Comparison of ENCODE assay signal across 8 mouse cellular contexts in genomic region chr10:61838769-61839168, GRCm38 (mm10). TPM values are rescaled to one million over a fixed set of nuclear protein-coding genes. Genes with fewer than 3 reads are reported as not detected.
DNase-seq lines count a peak whose midpoint lies in the region; ATAC-seq and TF ChIP-seq lines count a peak whose summit lies in the region.

No protein-coding gene starts in this region.

- H3K4me3 ChIP-seq in kidney, embryonic 15.5 days (replicated peaks), result no peak overlapping the region
- H3K4me3 ChIP-seq in midbrain, embryonic 11.5 days (ENCODE audit: low read depth, low read length), result no peak overlapping the region
- H3K4me3 ChIP-seq in stomach, postnatal 0 days (ENCODE audit: low read depth, low read length), result no peak overlapping the region

- WGBS in kidney, embryonic 15.5 days, result under 1% methylated on average over 6 of the region's 6 CpGs
- 4% methylated on average over 6 of the region's 6 CpGs for WGBS in midbrain, embryonic 11.5 days
- 3% methylated on average over 6 of the region's 6 CpGs for WGBS in stomach, postnatal 0 days

- no peaks in the 10 kb centered on the region for H3K36me3 ChIP-seq in kidney, embryonic 15.5 days
- H3K36me3 ChIP-seq in midbrain, embryonic 11.5 days (ENCODE audit: control insufficient read depth, insufficient read depth, low read length), result no peaks in the 10 kb centered on the region
- H3K36me3 ChIP-seq in stomach, postnatal 0 days (ENCODE audit: control insufficient read depth, insufficient read depth, low read length), result no peaks in the 10 kb centered on the region

- H3K4me1 ChIP-seq in kidney, embryonic 15.5 days, result 0 out of 2 replicates have a peak, but pooled peaks cover 5% of the 10 kb centered on the region
- H3K4me1 ChIP-seq in midbrain, embryonic 11.5 days (ENCODE audit: control insufficient read depth, insufficient read depth, low read length), result peaks cover 2% of the 10 kb centered on the region; the same call in 1 of the 2 replicates
- H3K4me1 ChIP-seq in stomach, postnatal 0 days (replicated peaks; ENCODE audit: control insufficient read depth, insufficient read depth), result no peaks in the 10 kb centered on the region

- no peaks in the 10 kb centered on the region for H3K9me3 ChIP-seq in kidney, embryonic 15.5 days (replicated peaks)
- H3K9me3 ChIP-seq in midbrain, embryonic 11.5 days (ENCODE audit: control insufficient read depth, low read length), result no peaks in the 10 kb centered on the region
- no peaks in the 10 kb centered on the region for H3K9me3 ChIP-seq in stomach, postnatal 0 days (ENCODE audit: control insufficient read depth, low read length)

- peak; percentile 15 for DNase-seq in kidney, adult 11 months
- DNase-seq in adrenal gland, adult 2 months, result peak; percentile 34
- peak; percentile 87 for DNase-seq in embryo, embryonic 11 days
- DNase-seq in heart, postnatal 4 days, result peak; percentile 72
- peak; percentile 41 to 51 for DNase-seq in layer of hippocampus, postnatal 14 days (ENCODE audit: low spot score in 2 of 2)
- DNase-seq in midbrain, embryonic 11.5 days (ENCODE audit: low spot score, missing footprints), result peak; percentile 97
- DNase-seq in stomach, postnatal 0 days (ENCODE audit: low spot score), result peak; percentile 30

- peak; percentile 97 for TF ChIP-seq CTCF in stomach, postnatal 0 days (IDR thresholded peaks at IDR 0.05; ENCODE audit: low read depth)

- no peaks in the 10 kb centered on the region for H3K27me3 ChIP-seq in kidney, embryonic 15.5 days
- no peaks in the 10 kb centered on the region for H3K27me3 ChIP-seq in midbrain, embryonic 11.5 days (ENCODE audit: control insufficient read depth, insufficient read depth, low read length)
- H3K27me3 ChIP-seq in stomach, postnatal 0 days (ENCODE audit: control insufficient read depth, insufficient read depth, low read length), result no peaks in the 10 kb centered on the region

- H3K4me2 ChIP-seq in kidney, embryonic 15.5 days, result no peak overlapping the region
- no peak overlapping the region for H3K4me2 ChIP-seq in midbrain, embryonic 11.5 days
- H3K4me2 ChIP-seq in stomach, postnatal 0 days (replicated peaks; ENCODE audit: low read depth), result no peak overlapping the region

- TF ChIP-seq EP300 in stomach, postnatal 0 days (optimal IDR thresholded peaks at IDR 0.05), result no peak

- no peak overlapping the region for H3K9ac ChIP-seq in kidney, embryonic 15.5 days
- no peak overlapping the region for H3K9ac ChIP-seq in midbrain, embryonic 11.5 days (ENCODE audit: low read length)
- H3K9ac ChIP-seq in stomach, postnatal 0 days (ENCODE audit: low read length), result no peak overlapping the region

- no peak; the same call in 1 of the 2 replicates for ATAC-seq in kidney, embryonic 15.5 days (replicated peaks; ENCODE audit: low FRiP score)
- ATAC-seq in midbrain, embryonic 11.5 days (ENCODE audit: low FRiP score), result 0 out of 2 replicates have a peak, but pooled peaks have one; percentile 44
- ATAC-seq in stomach, postnatal 0 days (ENCODE audit: low FRiP score, low TSS enrichment), result peak; percentile 40; the same call in 1 of the 2 replicates

- no peak overlapping the region for H3K27ac ChIP-seq in kidney, embryonic 15.5 days
- H3K27ac ChIP-seq in midbrain, embryonic 11.5 days (ENCODE audit: low read depth, low read length), result no peak overlapping the region
- H3K27ac ChIP-seq in stomach, postnatal 0 days (replicated peaks), result no peak overlapping the region

RNA-seq across cellular contexts. Expression of gene H2afy2, which starts 54.8 kb away (rescaled TPM):
- polyA plus RNA-seq in kidney, embryonic 15.5 days (2015; fragmentation: Nextera tagmentation; extraction: Ambion mirVana), result 155 and 156 TPM in 2 replicates
- total RNA-seq in adrenal gland, adult 2 months (2021), result 10 to 100 TPM in 1 of 2 experiments, 1 to 10 TPM in 1; 5.9 to 10.5 TPM
- polyA plus RNA-seq in adrenal gland, adult 2 months (2012; rRNA removed), result 4.2 and 5.2 TPM in 2 replicates
- 10 to 100 TPM; 22.8 to 24.4 TPM for total RNA-seq in heart, postnatal 4 days (2021)
- 10 to 100 TPM; 20.2 to 23.4 TPM for total RNA-seq in layer of hippocampus, postnatal 14 days (2021)
- 272 and 287 TPM in 2 replicates for polyA plus RNA-seq in midbrain, embryonic 11.5 days (2014; fragmentation: Nextera tagmentation; extraction: Ambion mirVana)
- polyA plus RNA-seq in stomach, postnatal 0 days (2015; fragmentation: Nextera tagmentation; extraction: Ambion mirVana), result 26.0 and 28.7 TPM in 2 replicates

Comparison
In these comparisons a context has a peak if more than half of its experiments do, and no peak if none do; other contexts are left out.
1. DNase-seq: peak in every context shown above with its lines; median percentile 97 in midbrain, embryonic 11.5 days; 87 in embryo, embryonic 11 days; 72 in heart, postnatal 4 days; 46 in layer of hippocampus, postnatal 14 days; 34 in adrenal gland, adult 2 months; 30 in stomach, postnatal 0 days; 15 in kidney, adult 11 months.